Mouse (Mus musculus): Measurements from ENCODE around the gene Fam172a. TPM values are rescaled to one million over a fixed set of nuclear protein-coding genes. Genes with fewer than 3 reads are reported as not detected.

The Fam172a gene
- polyA plus RNA-seq, 1 experiment = 20.6 TPM

DNA sequence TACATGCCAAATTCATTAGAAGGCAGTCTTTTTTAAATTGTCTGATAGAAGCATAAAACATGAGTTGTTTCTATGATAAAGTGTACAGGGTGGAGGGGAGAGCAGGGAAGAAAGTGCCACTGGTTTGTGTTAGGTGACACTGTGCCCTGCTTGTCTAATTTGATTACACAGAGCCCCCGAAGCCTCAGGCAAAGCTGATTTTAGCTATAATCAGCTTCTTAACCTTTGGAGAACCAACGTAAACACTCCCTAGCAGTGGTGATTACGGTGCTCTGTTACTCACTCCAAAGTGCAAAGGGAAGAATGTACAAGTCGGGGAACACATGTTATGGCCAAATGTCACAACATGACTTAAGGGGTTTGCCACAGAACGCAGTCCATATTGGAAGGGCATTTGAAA is 343.3 kb downstream of the Fam172a start:
- TF ChIP-seq POLR2A (IDR thresholded peaks at IDR 0.05; ENCODE audit: borderline replicate concordance, extremely low read depth, insufficient read depth, insufficient read length, poor library complexity, severe bottlenecking) = no peak
- TF ChIP-seq CTCF (IDR thresholded peaks at IDR 0.05; ENCODE audit: borderline replicate concordance, extremely low read depth, insufficient read depth, insufficient read length) = no peak

DNA sequence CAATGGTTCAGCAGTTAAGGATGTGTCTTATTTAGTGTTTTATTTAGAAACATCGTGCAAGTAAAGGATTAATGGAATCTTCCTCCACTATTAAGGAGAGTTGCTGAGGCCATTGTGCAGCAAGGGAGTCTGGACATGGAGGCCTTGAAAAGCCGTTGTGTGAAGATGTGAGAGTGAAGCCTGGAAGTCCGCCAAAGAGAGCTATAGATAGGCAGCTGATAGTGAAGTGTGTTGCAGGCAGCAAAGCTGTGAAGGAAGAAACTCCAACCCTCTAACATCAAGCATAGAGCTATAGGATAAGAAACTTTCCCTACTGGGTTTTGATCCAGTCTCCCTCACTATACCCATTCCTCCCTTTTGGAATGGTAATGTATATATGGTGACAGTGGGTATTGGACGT is 385.9 kb downstream of the Fam172a start:
- DNase-seq (ENCODE audit: low read depth) = no peak
- TF ChIP-seq POLR2A (IDR thresholded peaks at IDR 0.05; ENCODE audit: borderline replicate concordance, extremely low read depth, insufficient read depth, insufficient read length, poor library complexity, severe bottlenecking) (no peak), CTCF (IDR thresholded peaks at IDR 0.05; ENCODE audit: borderline replicate concordance, extremely low read depth, insufficient read depth, insufficient read length) (no peak)

More for the DNA sequence above, 343.3 kb downstream of the Fam172a start:
- no peak for DNase-seq (ENCODE audit: low read depth)

DNA sequence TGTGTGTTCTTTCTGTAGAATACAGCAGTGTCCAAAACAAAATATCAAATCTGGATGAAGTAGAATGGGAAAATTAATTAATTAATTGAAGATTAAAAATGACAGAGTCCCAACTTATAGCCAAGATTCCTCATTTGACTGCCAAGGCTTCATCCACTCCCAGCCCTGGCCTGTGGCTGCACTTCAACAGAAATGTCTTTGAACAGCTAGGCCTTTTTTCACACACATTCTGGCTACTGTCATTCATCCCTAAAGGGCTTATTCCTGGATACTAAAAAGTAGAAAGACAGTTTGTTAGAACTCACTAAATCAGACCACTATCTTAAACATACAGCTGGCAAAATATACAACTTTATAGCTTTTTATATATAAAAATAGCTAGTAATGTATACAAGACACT is 388.9 kb downstream of the Fam172a start:
- DNase-seq (ENCODE audit: low read depth) = no peak
- TF ChIP-seq POLR2A (IDR thresholded peaks at IDR 0.05; ENCODE audit: borderline replicate concordance, extremely low read depth, insufficient read depth, insufficient read length, poor library complexity, severe bottlenecking) = no peak
- no peak for TF ChIP-seq CTCF (IDR thresholded peaks at IDR 0.05; ENCODE audit: borderline replicate concordance, extremely low read depth, insufficient read depth, insufficient read length)

DNA sequence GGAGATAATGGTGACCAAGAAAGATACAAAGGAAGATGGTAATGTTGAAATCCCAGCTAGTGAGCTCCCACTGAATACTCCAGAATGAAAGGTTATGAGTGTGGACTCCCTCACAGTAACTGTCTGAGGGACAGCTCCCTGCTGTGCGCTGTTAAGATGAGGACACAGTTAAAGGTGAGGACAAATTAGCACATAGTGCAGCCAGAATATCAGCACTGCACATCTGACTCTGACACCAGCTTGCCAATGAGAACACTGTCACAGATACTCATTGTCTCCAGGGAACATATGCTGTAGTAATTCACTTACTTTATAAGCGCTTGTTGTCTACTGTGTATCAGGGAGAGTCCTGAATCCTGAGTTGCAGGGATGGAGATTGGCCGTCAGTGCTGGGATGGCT is 390.1 kb downstream of the Fam172a start:
- peak; percentile 42 for DNase-seq (ENCODE audit: low read depth)
- TF ChIP-seq CTCF (IDR thresholded peaks at IDR 0.05; ENCODE audit: borderline replicate concordance, extremely low read depth, insufficient read depth, insufficient read length) (no peak), POLR2A (IDR thresholded peaks at IDR 0.05; ENCODE audit: borderline replicate concordance, extremely low read depth, insufficient read depth, insufficient read length, poor library complexity, severe bottlenecking) (no peak)

DNA sequence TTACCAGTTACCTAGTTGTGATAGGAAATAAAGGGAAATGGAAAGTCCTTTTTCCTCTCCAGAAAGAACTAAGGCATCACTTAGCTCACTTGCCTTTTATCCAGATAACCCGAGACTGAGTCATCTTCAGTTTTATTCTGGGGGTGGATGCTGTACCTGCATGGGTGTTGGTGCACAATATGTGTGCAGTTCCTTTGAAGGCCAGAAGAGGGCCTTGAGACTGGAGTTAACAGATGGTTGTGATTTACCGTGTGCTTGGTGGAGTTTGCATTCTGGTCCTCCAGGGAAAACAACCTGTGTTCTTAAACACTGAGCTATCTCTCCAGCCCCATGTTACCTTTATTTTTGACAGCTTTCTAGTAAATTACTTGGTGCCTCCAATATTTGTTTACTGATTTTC is 392.5 kb downstream of the Fam172a start:
- TF ChIP-seq CTCF (IDR thresholded peaks at IDR 0.05; ENCODE audit: borderline replicate concordance, extremely low read depth, insufficient read depth, insufficient read length) = peak; percentile 20; the same call in 1 of the 2 replicates
- no peak for TF ChIP-seq POLR2A (IDR thresholded peaks at IDR 0.05; ENCODE audit: borderline replicate concordance, extremely low read depth, insufficient read depth, insufficient read length, poor library complexity, severe bottlenecking)
- no peak for DNase-seq (ENCODE audit: low read depth)

DNA sequence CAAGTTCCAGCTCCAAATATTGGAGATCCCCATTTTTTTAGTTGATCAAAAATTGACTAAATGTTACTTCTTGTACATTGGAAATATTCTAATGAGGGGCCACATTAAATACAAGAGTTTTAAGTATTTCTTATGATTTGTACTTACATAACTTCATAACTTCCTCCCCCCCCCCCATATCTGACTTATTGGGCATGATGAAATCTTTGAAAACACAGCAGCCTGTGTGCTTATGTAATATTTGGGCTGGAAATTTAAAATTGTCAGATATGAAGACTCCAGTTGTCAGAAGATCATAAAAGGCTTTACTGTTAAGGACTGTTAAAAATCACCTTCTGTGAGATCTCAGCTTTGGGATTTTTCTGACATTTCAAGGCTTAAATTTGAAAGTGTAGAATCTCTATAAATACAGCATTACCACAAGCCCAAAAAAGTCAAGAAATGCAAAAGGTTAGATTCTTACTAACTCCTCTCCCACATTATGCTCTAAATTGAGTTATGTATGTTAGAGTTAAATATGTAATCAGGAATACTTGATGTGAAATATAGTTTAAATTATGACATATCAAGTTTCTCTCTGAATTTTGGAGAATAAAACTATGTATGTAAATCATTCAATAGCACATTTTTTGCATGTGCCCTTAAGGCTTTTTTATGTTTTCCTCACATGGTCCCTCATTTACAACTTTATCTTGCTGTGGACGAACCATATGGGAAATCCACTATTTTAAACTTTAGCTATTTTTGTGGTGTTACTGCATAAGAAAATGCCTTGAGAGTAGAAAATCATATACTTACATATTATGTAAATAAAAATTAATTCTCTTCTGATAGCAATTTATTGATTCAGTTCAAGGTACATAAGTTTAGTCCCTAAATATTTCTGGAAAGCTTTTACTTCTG is 393.5 kb downstream of the Fam172a start:
- DNase-seq (ENCODE audit: low read depth) = no peak
- TF ChIP-seq CTCF (IDR thresholded peaks at IDR 0.05; ENCODE audit: borderline replicate concordance, extremely low read depth, insufficient read depth, insufficient read length) (no peak), POLR2A (IDR thresholded peaks at IDR 0.05; ENCODE audit: borderline replicate concordance, extremely low read depth, insufficient read depth, insufficient read length, poor library complexity, severe bottlenecking) (no peak)

GRCm38 (mm10) chr13:78098858-78099445 is 397.1 kb downstream of the Fam172a start:
- no peak for TF ChIP-seq POLR2A (IDR thresholded peaks at IDR 0.05; ENCODE audit: borderline replicate concordance, extremely low read depth, insufficient read depth, insufficient read length, poor library complexity, severe bottlenecking)
- no peak for DNase-seq (ENCODE audit: low read depth)

GRCm38 (mm10) chr13:78099746-78100530 is 398.1 kb downstream of the Fam172a start:
- peak; percentile 91 for DNase-seq (ENCODE audit: low read depth)
- TF ChIP-seq POLR2A (IDR thresholded peaks at IDR 0.05; ENCODE audit: borderline replicate concordance, extremely low read depth, insufficient read depth, insufficient read length, poor library complexity, severe bottlenecking) = no peak
- no peak for TF ChIP-seq CTCF (IDR thresholded peaks at IDR 0.05; ENCODE audit: borderline replicate concordance, extremely low read depth, insufficient read depth, insufficient read length)

- TF ChIP-seq CTCF (IDR thresholded peaks at IDR 0.05; ENCODE audit: borderline replicate concordance, extremely low read depth, insufficient read depth, insufficient read length) = no peak
- no peak for TF ChIP-seq POLR2A (IDR thresholded peaks at IDR 0.05; ENCODE audit: borderline replicate concordance, extremely low read depth, insufficient read depth, insufficient read length, poor library complexity, severe bottlenecking)
These were observed 398.8 kb downstream of the Fam172a start for GRCm38 (mm10) chr13:78100664-78101063.

GRCm38 (mm10) chr13:78102337-78102736 is 400.5 kb downstream of the Fam172a start:
- no peak for DNase-seq (ENCODE audit: low read depth)
- TF ChIP-seq CTCF (IDR thresholded peaks at IDR 0.05; ENCODE audit: borderline replicate concordance, extremely low read depth, insufficient read depth, insufficient read length) (no peak), POLR2A (IDR thresholded peaks at IDR 0.05; ENCODE audit: borderline replicate concordance, extremely low read depth, insufficient read depth, insufficient read length, poor library complexity, severe bottlenecking) (no peak)

More at GRCm38 (mm10) chr13:78100664-78101063, 398.8 kb downstream of the Fam172a start:
- peak; percentile 63 for DNase-seq (ENCODE audit: low read depth)

DNA sequence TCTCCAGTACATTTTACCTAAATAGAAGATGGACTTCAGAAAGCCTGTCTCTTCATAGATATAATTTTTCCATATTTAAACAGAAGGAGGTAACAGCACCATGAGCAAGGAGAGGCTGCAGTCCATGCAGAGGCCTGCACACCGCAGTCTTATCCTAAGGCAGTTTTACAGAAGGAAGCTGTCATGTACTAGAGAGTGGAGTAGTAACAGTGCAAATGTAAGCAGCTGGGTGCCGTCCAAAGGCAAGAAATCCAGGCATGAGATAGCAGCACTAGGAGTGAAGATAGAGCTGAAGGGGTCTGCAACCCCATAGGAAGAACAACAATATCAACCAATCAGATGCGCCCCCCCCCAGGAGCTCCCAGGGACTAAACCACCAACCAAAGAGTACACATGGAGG is 403.0 kb downstream of the Fam172a start:
- no peak for DNase-seq (ENCODE audit: low read depth)
- no peak for TF ChIP-seq CTCF (IDR thresholded peaks at IDR 0.05; ENCODE audit: borderline replicate concordance, extremely low read depth, insufficient read depth, insufficient read length)
